Mouse (Mus musculus) R1 (cell line): ENCODE data around the gene Olfr1298.

Experiments used
- DNase-seq: peaks from one replicate; pipeline ENCODE4 v3.0.0-alpha.2; 2018; ENCODE audit warnings: low read depth, low spot score

Olfr1298 gene

DNA sequence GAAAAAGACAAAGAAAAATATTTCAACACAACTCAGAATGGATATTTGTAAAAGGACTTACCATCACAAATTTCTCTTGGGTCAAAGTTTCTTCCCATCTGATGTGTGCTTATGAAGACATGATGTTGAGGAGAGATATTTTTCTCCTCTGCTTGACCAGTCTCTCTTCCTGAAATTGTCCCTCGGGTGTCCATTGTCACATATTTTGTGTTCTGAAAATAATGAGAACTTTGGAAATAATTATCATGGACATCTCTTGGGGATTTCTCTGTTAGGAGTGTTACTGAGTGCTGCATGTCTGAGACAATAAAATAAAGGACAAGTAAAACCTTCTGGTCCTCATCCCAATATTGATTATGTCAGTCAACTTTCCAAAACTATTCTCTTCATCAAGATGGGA is at the start of gene Olfr1298:
Olfr1298 (minus strand) TSS at position 101 of the 400 bp plus-strand sequence.
- no peak for DNase-seq

DNA sequence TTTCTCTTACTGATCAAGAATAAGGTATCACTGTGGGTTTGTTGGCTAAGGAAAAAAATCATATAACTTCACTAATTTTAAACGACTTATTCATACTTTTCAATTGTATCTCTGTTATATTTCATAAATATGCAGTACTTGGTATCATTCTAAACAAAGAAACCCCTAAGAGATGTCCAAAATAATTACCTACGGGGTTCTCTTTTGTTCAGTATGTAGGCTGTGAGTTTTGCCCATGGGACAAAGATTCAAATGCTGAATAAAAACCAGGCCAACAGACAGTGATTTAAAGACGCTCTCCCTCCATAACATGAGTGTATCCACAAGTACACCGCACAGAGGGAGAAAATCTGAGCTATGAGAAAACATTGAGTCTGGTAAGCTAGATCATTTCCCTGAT is 12.1 kb upstream of the Olfr1298 start, which contains the start of gene Olfr1299:
Olfr1299 (plus strand) TSS at position 301 of the 400 bp plus-strand sequence.
- no peak for DNase-seq

DNA sequence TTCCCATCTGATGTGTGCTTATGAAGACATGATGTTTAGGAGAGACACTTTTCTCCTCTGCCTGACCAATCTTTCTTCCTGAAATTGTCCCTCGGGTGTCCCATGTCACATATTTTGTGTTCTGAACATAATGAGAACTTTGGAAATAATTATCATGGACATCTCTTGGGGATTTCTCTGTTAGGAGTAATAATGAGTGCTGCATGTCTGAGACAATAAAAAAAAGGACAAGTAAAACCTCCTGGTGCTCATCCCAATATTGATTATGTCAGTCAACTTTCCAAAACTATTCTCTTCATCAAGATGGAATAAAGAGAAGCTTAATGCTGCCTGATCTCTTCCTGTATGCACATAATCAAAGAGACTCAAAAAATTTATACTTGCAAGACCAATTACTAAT is 22.6 kb downstream of the Olfr1298 start, which contains the start of gene Olfr1297:
Olfr1297 (minus strand) TSS at position 101 of the 400 bp plus-strand sequence.
- DNase-seq: no peak
